Mouse (Mus musculus) heart, postnatal 4 days (tissue): Measurements from ENCODE around the gene Hist1h3f. TPM values are rescaled to one million over a fixed set of nuclear protein-coding genes. Genes with fewer than 3 reads are reported as not detected.
"Not testable (repeated sequence)": the region's sequence is repeated elsewhere in the genome, so short reads cannot be mapped to it uniquely, and the experiment has no call there.

ENCODE experiments used
- DNase-seq: peaks from one replicate; pipeline ENCODE4 v3.0.0; 2021
- total RNA-seq, 2 experiments: library from RNA; stranded (reverse); gene quantifications; 2 replicates each; pipeline ENCODE4 v1.2.3; 2021

Gene Hist1h3f
- total RNA-seq, 2 experiments from 2014 or later = 121 to 128 TPM

GRCm38 (mm10) chr13:23537006-23537710 is 6.7 kb upstream of the Hist1h3f start:
- no peak for DNase-seq

- DNase-seq = no peak
Observed at GRCm38 (mm10) chr13:23538249-23538648, 5.6 kb upstream of the Hist1h3f start.

GRCm38 (mm10) chr13:23539821-23540220 is 4.0 kb upstream of the Hist1h3f start:
- DNase-seq = not testable (repeated sequence)

- DNase-seq = no peak
Observed at GRCm38 (mm10) chr13:23541497-23541896, 2.4 kb upstream of the Hist1h3f start.

GRCm38 (mm10) chr13:23542225-23542980 is 1.4 kb upstream of the Hist1h3f start:
- DNase-seq = not testable (repeated sequence)

- DNase-seq = peak; percentile 62
Observed at GRCm38 (mm10) chr13:23542999-23543607, 749 bp upstream of the Hist1h3f start, which contains the start of gene Hist1h2bh. TSS of gene Hist1h2bh (minus strand) at chr13:23543392.

GRCm38 (mm10) chr13:23544787-23545120 is 902 bp downstream of the Hist1h3f start:
- DNase-seq = not testable (repeated sequence)

- no peak for DNase-seq
Observed at GRCm38 (mm10) chr13:23546694-23547093, 2.8 kb downstream of the Hist1h3f start.

DNA sequence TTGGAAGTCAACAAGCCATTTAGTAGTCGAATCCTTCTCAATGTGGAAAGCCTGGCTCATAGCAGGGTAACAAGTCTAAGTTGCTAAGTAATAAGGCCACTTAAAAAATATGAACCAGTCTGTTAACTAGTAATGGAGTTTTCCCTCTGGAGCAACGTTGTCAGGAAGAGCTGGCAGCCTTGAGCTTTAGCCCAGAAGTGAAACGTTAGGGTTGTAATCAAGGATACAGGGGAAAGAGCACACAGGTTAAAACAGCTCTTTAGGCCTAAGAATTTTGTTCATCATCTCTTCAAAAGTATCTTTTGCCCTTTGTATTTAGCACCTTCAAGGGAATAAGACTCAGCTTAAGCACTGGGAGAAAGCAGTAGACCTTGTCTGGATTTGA is 6.9 kb downstream of the Hist1h3f start:
- no peak for DNase-seq

DNA sequence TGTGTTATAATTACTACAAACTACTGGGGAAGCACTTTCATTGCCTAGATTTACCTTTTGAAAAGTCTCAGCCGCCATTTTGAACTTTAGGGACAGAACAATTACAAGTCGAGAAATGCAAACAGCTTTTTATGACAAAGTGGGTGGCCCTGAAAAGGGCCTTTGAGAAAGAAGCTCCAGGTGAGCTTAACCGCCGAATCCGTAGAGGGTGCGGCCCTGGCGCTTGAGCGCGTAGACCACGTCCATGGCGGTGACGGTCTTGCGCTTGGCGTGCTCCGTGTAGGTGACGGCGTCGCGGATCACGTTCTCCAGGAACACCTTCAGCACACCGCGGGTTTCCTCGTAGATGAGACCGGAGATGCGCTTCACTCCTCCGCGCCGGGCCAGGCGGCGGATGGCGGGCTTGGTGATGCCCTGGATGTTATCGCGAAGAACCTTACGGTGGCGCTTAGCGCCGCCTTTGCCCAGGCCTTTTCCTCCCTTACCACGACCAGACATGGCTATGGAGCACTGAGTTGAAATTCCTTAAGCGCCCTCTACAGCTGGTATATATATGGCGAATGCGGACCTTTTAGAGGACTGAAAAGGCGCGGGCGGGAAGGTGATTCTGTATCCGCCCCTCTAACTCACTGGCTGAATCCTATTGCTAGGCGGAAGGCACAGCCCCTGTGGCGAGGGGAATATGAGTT is 7.4 kb downstream of the Hist1h3f start, which contains the start of gene Hist1h4f:
Gene Hist1h4f (minus strand): TSS at position 503 of the 689 bp plus-strand sequence.
- DNase-seq = peak; percentile 89

DNA sequence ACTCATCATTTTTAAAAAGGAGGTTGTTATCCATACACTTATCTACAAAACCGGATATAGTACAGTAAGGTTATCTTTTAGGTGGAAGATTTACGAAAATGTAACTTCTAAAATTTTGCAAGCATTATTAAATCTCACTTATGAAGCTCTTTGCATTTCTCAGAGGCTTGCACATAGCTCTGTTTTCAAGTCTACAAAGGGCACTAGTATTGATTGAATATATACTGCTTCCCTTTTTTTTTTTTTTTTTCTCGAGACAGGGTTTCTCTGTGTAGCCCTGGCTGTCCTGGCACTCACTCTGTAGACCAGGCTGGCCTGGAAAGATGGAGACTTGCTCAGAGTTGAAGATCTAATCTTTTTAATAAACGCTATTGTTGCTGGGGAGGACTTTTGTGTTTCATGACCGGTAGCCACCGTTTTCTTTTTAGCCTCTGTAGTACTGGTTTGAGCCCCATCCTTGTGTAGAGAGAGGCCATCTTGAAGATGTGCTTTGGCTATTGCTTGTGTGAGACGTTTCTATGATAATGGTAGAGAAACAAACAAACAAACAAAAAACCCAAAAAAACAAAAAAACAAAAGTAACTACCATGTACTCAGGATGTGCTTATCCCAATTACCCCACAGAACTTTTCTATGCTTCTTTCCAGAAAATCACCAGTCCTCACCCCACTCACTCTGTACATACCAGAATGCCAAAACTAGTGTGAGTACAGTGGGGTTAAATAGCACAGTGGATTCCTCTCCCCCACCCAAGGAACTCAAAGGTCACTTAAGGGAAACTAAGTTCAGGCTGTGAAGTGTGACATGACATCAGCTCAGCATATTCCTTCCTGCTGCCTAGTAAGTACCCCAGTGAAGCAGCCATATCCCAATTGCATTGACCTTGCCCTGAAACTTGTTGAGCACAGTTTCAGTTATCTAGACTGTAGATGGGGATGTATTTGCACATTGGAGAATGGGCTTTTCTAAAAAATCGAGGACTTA is 8.4 kb downstream of the Hist1h3f start:
- no peak for DNase-seq

- DNase-seq = no peak
Observed at GRCm38 (mm10) chr13:23552962-23553361, 9.1 kb downstream of the Hist1h3f start, which contains the start of gene Hist1h1d. TSS of gene Hist1h1d (plus strand) at chr13:23553262.

GRCm38 (mm10) chr13:23554393-23554792 is 10.5 kb downstream of the Hist1h3f start:
- DNase-seq = no peak

- DNase-seq = peak; percentile 75
Observed at GRCm38 (mm10) chr13:23554925-23555838, 11.3 kb downstream of the Hist1h3f start.

GRCm38 (mm10) chr13:23555839-23556416 is 12.1 kb downstream of the Hist1h3f start:
- DNase-seq = peak; percentile 64

GRCm38 (mm10) chr13:23556906-23557305 is 13.1 kb downstream of the Hist1h3f start:
- DNase-seq = no peak

DNA sequence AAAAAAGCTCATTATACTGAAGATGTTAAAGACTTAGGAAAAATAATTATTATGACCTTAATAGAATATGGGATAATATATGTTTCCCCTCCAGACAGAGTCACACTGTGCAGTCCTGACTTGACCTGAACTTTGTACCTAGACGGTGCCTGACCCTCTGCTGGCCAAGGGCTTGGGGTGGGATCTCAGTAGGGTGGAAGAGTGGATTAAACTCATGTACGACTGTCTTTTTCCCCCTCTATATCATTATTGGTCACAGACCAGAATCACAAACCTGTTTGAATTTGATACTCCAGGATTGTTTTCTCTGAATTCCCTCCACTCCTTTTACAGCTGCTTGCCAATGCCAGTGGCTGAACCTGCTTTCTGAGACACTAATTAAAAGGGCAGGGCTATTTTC is 16.8 kb downstream of the Hist1h3f start:
- not testable (repeated sequence) for DNase-seq

DNA sequence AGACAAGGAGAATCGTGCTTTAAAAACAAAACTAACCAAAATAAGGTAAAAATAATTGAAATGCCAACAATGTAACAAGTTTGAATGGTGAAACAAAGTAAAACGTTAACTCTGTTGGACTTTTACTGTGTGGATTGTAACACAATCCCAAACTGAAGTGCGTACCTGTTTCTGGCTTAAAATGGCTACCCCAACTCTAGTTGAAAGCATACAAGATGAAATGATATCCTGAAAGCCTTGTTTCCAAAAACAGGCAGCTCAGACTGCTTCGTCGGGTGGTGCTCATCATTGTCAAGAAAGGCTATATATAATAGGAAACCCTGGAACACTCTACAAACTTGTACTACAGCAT is 17.7 kb downstream of the Hist1h3f start:
- DNase-seq = not testable (repeated sequence)

GRCm38 (mm10) chr13:23561883-23562659 is 18.2 kb downstream of the Hist1h3f start, which contains the start of gene Hist1h3e:
TSS of gene Hist1h3e (minus strand) at chr13:23562369.
- peak; percentile 96 for DNase-seq
